Mouse (Mus musculus): Measurements from ENCODE around the gene Lrfn2.

GRCm38 (mm10) chr17:49064526-49064925 is 132.3 kb downstream of the Lrfn2 start:
- TF ChIP-seq CTCF (IDR thresholded peaks at IDR 0.05; ENCODE audit: extremely low read depth, insufficient read depth, low read length): no peak
- no peak for TF ChIP-seq POLR2A (IDR thresholded peaks at IDR 0.05; ENCODE audit: extremely low read depth, insufficient read depth, low read length)

Measured in cortical plate, adult 2 months (tissue).